Mouse (Mus musculus) brain, embryonic 14.5 days (tissue): ENCODE results near the gene Grb10.

Experiments used
- CTCF ChIP-seq: fragments of 200-500 bp; IDR thresholded peaks from 2 replicates; pipeline ENCODE4 v1.5.1; 2012; ENCODE audit warnings: inconsistent platforms, mild to moderate bottlenecking, moderate library complexity, borderline replicate concordance; ENCODE audit not compliant: insufficient read depth, insufficient read length; ENCODE audit errors: extremely low read depth
- POLR2A ChIP-seq: fragments of 200-500 bp; IDR thresholded peaks from 2 replicates; pipeline ENCODE4 v1.6.1; 2012; ENCODE audit warnings: mild to moderate bottlenecking, inconsistent platforms, borderline replicate concordance; ENCODE audit not compliant: poor library complexity, insufficient read depth, insufficient read length, severe bottlenecking; ENCODE audit errors: extremely low read depth

- TF ChIP-seq POLR2A, result no peak
- no peak for TF ChIP-seq CTCF
These were observed 101.0 kb downstream of the Grb10 start for GRCm38 (mm10) chr11:11937340-11938030.
